Mouse (Mus musculus): ENCODE data around the gene Nipa1.

GRCm38 (mm10) chr7:56018446-56018971 lies 1.2 kb downstream of the Nipa1 start:
- TF ChIP-seq CTCF (conservative IDR thresholded peaks at IDR 0.05; ENCODE audit: insufficient read depth, insufficient read length, low read depth, low read length) (no peak), POLR2A (IDR thresholded peaks at IDR 0.05; ENCODE audit: low read depth, low read length) (no peak)
